Mouse (Mus musculus): Measurements from ENCODE around the gene Olfr867.

Olfr867 gene

DNA sequence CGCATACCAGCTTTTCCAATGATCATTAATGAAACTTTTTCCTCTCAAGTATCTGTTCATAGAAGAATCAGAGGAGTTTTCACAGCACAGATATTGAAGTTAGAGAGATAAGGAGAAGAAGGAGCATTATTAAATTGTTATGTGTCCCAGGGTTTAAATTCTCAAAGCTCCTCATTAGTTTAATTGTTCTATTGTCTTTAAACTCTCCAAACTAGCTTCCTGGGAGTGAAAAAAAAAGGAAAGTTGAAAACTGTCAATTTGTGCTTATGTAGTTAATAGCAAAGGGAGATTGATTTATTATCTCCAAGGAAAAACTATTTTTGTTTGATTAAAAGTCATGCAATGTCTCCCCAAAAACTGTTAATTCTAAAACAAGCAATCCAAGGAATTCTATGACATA, at the start of gene Olfr867:
Gene Olfr867 (minus strand): TSS at position 101 of the 400 bp plus-strand sequence.
- DNase-seq: no peak

DNA sequence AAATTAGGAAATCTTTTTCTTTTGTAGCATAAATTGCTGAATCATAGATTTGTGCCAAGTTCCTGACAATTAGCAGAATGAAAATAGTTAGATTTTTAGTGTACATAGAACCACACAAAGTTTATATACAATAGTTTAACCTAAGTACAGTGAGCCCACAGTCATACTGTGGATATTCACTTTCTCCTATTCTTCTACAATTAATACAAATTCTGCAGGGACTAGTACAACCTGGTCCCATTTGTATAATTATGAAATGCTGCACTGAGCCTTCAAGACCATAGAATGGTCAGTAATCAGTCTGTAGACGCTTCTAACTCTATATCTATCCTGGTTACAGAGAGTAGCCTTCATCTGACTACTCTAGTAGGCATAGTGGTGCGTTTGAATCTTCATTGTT, 41.0 kb upstream of the Olfr867 start, which contains the start of gene Olfr868:
Gene Olfr868 (plus strand): TSS at position 301 of the 400 bp plus-strand sequence.
- DNase-seq: no peak

DNA sequence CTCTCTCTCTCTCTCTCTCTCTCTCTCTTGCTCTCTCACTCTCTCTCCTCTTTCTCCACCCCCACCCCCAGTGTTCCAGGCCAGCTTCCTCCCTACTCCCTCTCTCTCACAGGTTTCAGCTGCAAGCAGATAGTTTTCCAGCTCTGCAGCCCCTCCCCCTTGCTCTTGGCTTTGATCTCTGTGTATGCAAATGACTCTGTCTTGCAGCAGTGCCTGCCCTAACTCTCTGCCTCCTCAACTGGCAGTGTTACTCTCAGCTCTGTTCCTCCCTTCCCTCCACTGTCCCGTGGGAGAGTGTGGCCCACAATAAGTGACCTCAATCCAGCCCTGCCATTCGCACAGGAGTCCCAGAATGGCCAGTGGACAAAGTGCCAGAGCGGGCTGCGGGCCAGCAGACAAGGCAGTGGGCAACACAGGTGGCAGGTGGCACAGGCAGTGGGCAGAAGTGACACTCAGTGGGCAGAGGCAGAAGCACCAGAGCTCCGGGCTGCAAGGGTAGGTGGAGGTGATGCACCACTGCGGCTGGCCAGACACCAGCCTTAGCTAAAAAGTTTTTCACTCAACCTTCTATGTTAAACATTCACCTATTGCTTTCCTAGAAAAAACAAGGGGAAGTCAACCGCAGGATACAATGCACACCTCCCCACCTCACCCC, 16.3 kb upstream of the Olfr867 start:
- no peak for DNase-seq

DNA sequence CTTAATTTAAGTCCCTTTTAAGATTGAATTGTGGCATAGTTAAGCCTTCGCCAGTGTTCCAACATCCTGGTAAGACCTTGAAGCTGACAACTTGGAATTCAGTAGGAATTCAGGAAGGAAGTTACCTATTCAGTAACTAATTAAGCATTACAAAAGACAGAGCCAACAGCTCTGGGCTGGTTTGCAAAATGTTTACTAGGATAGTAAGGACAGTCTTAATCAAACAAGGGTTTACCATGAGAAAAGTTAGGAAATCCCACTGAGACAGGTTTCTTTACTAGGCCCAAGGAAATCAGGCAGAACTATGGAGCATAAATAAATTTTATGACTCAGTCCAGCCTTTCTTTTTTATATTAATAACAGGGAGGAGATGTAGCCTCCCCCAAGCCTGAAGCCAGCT, 13.9 kb upstream of the Olfr867 start:
- no peak for DNase-seq

DNA sequence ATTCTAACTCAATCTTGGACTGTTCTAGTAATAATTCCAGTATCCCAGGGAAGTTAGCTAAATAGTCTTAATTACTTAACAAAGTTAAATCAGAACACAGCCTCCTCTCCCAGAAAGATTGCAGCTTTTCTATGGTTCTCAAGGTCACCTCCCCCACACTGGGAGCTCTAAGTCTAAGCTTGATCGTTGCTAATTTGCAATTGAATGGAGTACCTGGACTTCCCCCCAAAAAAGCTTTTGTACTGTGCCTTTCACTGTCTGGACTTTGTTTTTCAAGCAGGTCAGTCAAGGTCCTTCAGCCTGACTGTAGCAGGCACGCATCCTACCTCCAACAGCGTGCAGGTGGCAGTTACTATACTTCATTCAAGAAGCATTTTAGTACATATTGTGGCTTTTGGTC, 12.9 kb upstream of the Olfr867 start:
- DNase-seq: no peak

DNA sequence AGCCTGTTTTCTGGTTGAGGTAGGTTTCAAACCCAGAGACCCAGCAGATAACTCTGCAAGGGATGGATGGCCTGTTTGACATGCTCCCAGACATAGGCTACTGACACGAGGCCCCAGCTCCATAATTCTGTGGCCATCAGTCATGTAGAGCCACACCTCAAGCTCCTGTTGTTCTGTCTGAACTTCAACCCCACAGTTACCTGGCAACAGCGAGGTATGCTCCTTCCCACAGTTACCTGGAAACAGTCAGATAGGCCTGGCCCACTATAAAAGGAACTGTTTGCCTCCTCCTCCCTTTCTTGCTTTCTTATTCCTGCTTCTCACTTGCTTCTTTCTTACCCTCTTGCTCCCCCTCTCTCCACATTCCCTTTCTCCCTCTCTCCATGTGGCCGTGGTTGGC, 9.4 kb downstream of the Olfr867 start:
- no peak for DNase-seq

DNA sequence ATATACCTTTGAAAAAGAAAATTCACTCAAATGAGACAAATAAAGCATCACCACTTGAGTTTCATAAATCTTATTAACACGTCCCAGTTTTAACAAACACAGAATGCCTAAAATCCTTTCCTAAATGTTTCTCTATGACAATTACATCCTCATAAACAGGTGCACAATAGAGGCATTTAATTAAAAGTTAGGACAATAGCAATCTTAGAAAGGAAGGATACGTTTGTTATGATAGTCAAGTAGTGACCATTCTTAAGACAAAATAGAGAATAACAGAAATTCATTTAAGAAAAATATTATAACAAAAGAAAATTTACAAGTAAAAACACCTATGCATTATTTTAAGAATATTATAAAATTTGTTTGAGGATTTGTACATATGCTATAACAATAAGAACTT, 29.4 kb downstream of the Olfr867 start, which contains the start of gene Olfr866:
Gene Olfr866 (minus strand): TSS at position 101 of the 400 bp plus-strand sequence.
- DNase-seq: no peak

Data from thymus, postnatal 4 days (tissue).